Mouse (Mus musculus) heart, embryonic 16.5 days (tissue): ENCODE data around the gene Rcc1. TPM values are rescaled to one million over a fixed set of nuclear protein-coding genes. Genes with fewer than 3 reads are reported as not detected.

Experiments used
- ATAC-seq: fragments of 200-750 bp; cut with Nextera tagmentation; replicated peaks from 2 replicates; pipeline ENCODE4 v1.8.0; 2017; ENCODE audit warnings: moderate number of reproducible peaks; ENCODE audit not compliant: insufficient read depth, low FRiP score; ENCODE audit errors: extremely low read depth
- H3K27ac ChIP-seq: fragments of 300-500 bp; sonication (generic); 2 replicates; pipeline ENCODE4 v1.5.1; 2014; ENCODE audit warnings: mild to moderate bottlenecking, low read length, control low read depth, moderate library complexity
- H3K27me3 ChIP-seq: fragments of 300-500 bp; sonication (generic); 2 replicates; pipeline ENCODE4 v1.6.1; 2014; ENCODE audit warnings: low read length, mixed read lengths; ENCODE audit not compliant: control insufficient read depth, insufficient read depth
- H3K36me3 ChIP-seq: fragments of 300-500 bp; sonication (generic); 2 replicates; pipeline ENCODE4 v1.6.1; 2014; ENCODE audit not compliant: control insufficient read depth, insufficient read depth
- H3K4me1 ChIP-seq: fragments of 300-500 bp; sonication (generic); 2 replicates; pipeline ENCODE4 v1.6.1; 2014; ENCODE audit warnings: low read length, mixed read lengths; ENCODE audit not compliant: control insufficient read depth, insufficient read depth
- H3K4me2 ChIP-seq: fragments of 300-500 bp; sonication (generic); 2 replicates; pipeline ENCODE4 v1.6.1; 2014; ENCODE audit warnings: low read depth, mild to moderate bottlenecking, control low read depth, low read length
- H3K4me3 ChIP-seq: fragments of 300-500 bp; sonication (generic); 2 replicates; pipeline ENCODE4 v1.5.1; 2014; ENCODE audit warnings: mild to moderate bottlenecking, control low read depth, low read length
- H3K9ac ChIP-seq: fragments of 300-500 bp; sonication (generic); 2 replicates; pipeline ENCODE4 v1.6.1; 2014; ENCODE audit warnings: low read length, control low read depth
- H3K9me3 ChIP-seq: fragments of 300-500 bp; sonication (generic); replicated peaks from 2 replicates; pipeline ENCODE4 v1.6.1; 2016; ENCODE audit warnings: low read length; ENCODE audit not compliant: control insufficient read depth
- WGBS: fragments of 180-500 bp; shearing (Covaris S2); extraction: QIAGEN DNeasy Blood & Tissue Kit; methylation state at CpG from one replicate; pipeline ENCODE4 v1.1.7; 2014; 5-methylcytosine and 5-hydroxymethylcytosine counted together
- polyA plus RNA-seq: library from polyadenylated mRNA; unstranded; fragments of >200 nt; fragmentation: Nextera tagmentation; extraction: Ambion mirVana; gene quantifications from 2 replicates; pipeline ENCODE4 v1.2.1, GENCODE M21; 2015

Rcc1 gene
- polyA plus RNA-seq, 1 experiment from 2014 or later: 44.4 TPM

DNA sequence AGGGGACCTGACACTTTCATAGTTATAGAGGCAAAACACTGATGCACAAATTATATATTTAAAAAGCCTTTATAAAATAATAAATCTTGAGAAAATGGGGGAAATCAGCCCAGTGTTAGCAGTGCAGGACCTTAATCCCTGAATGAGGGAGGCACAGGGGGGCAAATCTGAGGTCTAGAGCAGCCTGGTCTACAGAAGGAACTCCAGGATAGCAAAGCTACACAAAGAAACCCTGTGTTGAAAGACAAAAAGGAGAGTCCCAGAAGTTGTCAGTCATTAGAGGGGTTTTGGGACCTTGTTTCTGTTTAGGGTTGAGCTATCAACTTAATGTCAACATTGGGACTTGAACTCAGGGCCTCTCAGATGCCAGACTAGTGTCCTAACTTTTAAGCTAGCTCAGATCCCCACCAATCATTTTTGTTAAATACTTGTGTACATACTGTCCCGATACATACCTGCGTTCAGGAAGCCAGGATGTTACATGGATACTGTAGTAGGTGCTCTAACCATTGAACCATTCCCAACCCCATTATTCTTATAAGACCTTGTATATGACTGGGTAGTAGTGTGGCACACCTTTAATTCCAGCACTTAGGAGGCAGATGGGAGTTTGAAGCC lies 3.2 kb downstream of the Rcc1 start:
- ATAC-seq: no peak

DNA sequence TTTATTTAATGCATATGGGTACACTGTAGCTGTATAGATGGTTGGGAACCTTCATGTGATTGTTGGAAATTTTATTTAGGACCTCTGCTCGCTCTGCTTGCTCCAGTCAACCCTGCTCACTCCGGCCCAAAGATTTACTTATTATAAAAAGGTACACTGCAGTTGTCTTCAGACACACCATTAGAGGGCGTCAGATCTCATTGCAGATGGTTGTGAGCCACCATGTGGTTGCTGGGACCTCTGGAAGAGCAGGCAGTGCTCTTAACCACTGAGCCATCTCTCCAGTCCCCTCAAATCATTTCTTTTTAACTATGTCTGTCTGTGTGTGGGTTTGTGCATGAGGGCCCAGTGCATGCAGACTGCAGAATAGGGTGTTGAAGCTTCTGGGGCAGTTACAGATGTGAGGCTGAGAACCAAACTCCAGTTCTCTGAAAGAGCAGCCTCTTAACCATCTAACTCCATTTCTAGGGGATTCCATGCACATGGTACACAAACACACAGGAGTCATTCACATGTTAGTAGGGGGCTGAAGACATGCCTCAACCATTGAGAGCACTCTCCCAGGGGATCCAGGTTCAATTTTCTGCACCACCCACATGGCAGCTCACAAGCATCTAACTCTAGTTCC lies 3.8 kb downstream of the Rcc1 start:
- H3K9ac ChIP-seq: no peak overlapping the region
- H3K27ac ChIP-seq: no peak overlapping the region
- H3K4me2 ChIP-seq: no peak overlapping the region
- no peaks in the 10 kb centered on the region for H3K27me3 ChIP-seq
- WGBS: 56% methylated on average over 3 of the region's 3 CpGs
- no peaks in the 10 kb centered on the region for H3K9me3 ChIP-seq
- no peak overlapping the region for H3K4me3 ChIP-seq
- H3K4me1 ChIP-seq: peaks cover 22% of the 10 kb centered on the region
- H3K36me3 ChIP-seq: peaks cover 12% of the 10 kb centered on the region
- no peak for ATAC-seq

More for the DNA sequence above, 3.2 kb downstream of the Rcc1 start:
- 62% methylated on average over 2 of the region's 2 CpGs for whole genome bisulfite sequencing
- no peaks in the 10 kb centered on the region for H3K27me3 ChIP-seq
- H3K4me2 ChIP-seq: no peak overlapping the region
- H3K4me1 ChIP-seq: peaks cover 18% of the 10 kb centered on the region
- H3K4me3 ChIP-seq: no peak overlapping the region
- no peaks in the 10 kb centered on the region for H3K9me3 ChIP-seq
- no peak overlapping the region for H3K9ac ChIP-seq
- no peak overlapping the region for H3K27ac ChIP-seq
- peaks cover 12% of the 10 kb centered on the region for H3K36me3 ChIP-seq

DNA sequence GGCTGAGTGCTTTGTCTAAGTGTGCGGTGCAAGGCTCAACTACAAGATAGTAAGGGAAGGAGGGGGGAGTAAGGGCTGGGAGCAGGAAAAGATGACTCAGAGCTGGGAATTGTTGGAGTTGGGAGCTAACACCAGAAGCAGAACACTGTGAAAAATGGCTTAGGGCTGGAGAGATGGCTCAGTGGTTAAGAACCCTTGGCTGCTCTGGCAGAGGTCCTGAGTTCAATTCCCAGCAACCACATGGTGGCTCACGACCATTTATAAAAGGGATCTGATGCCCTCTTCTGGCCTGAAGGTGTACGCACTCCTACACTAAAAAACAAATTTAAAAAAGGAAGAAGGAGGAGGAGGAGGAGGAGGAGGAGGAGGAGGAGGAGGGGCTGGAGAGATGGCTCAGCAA lies 6.7 kb downstream of the Rcc1 start:
- no peak overlapping the region; the same call in 1 of the 2 replicates for H3K27ac ChIP-seq
- peaks cover 12% of the 10 kb centered on the region for H3K36me3 ChIP-seq
- H3K4me1 ChIP-seq: peaks cover 23% of the 10 kb centered on the region
- no peak overlapping the region for H3K9ac ChIP-seq
- no peak overlapping the region for H3K4me3 ChIP-seq
- H3K9me3 ChIP-seq: no peaks in the 10 kb centered on the region
- ATAC-seq: no peak
- H3K4me2 ChIP-seq: no peak overlapping the region
- no peaks in the 10 kb centered on the region for H3K27me3 ChIP-seq
- 42% methylated on average over 3 of the region's 3 CpGs for WGBS

DNA sequence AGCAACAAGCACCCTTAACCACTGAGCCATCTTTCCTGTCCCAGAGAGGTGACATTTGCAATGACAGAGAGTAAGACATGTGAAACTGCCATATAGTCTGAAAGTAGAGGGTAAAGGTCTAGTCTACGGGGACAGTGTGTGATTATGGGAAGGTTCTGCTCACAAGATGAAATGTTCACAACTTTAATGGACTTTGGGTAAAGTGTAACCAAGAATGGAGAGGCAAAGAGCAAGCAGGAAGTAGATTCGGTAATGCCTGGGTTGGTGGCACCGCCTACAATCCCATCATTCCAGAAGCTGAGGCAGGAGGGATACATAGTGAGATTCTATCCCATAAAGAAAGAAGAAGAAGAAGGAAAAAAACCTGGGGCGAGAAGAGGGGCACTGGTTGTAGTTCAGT lies 7.1 kb downstream of the Rcc1 start:
- Histone ChIP-seq H3K4me3 (no peak overlapping the region), H3K4me2 (no peak overlapping the region), H3K4me1 (peaks cover 19% of the 10 kb centered on the region), H3K9me3 (no peaks in the 10 kb centered on the region), H3K27ac (no peak overlapping the region; the same call in 1 of the 2 replicates), H3K9ac (no peak overlapping the region), H3K27me3 (no peaks in the 10 kb centered on the region), H3K36me3 (peaks cover 8% of the 10 kb centered on the region)
- ATAC-seq: no peak
- 75% methylated on average over 4 of the region's 4 CpGs for WGBS

DNA sequence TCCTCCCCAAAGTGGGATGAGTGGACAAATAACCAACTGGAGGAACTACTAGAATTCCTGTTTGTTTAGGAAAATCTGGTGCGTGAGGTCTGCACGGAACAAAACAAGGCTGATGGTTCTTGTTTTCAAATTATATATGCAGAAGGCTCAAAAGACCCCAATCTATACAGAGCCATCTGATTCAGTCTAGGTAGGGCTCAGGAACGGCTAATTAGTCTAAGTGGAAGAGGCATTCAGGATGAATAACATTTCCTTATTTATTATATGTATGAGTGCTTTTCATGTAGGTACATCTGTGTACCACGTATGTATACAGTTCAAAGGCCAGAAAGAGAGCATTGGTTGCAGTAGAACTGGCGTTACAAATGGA lies 7.6 kb downstream of the Rcc1 start:
- H3K4me2 ChIP-seq: no peak overlapping the region
- no peak overlapping the region for H3K27ac ChIP-seq
- 45% methylated on average over 5 of the region's 5 CpGs for WGBS
- H3K9me3 ChIP-seq: no peaks in the 10 kb centered on the region
- no peak overlapping the region for H3K9ac ChIP-seq
- H3K36me3 ChIP-seq: peaks cover 7% of the 10 kb centered on the region; the same call in 1 of the 2 replicates
- no peaks in the 10 kb centered on the region for H3K27me3 ChIP-seq
- peaks cover 14% of the 10 kb centered on the region for H3K4me1 ChIP-seq
- H3K4me3 ChIP-seq: peak overlapping the region; percentile 75
- no peak for ATAC-seq

DNA sequence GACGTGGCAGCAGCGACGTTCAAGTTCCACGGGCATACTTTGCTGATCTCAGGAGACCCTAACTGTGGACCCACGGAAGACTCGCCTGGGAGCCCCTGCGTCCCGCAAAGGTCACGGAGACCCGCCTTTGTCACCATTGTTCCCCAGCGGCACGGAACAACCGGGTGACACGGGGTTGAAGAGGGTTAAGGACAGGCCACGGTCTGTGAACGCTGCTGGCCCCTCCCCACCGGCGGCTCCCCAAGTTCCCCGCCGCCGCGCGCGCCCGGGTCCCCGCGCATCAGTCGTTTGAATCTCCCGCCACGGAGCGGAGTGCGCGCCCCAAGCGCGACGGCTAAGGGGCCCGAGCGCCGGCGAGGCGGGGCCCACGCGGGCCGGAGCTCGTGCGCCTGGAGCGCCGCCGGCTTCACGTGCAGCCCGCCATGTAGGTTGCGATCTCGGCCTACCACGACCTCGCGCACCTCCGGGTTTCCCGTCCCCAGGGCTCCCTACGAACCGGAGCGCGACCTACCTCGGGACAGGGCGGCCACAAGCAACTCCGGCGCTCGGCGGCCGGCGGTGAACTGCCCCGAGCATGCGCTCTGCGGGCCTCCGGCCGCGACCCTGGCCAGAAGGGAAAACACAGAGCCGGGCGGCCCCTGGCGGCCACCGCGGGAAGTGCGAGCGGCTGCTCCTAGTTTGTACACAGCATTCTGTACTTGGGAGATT lies 8.1 kb downstream of the Rcc1 start:
- no peaks in the 10 kb centered on the region for H3K9me3 ChIP-seq
- H3K4me3 ChIP-seq: peak overlapping the region; percentile 75
- no peaks in the 10 kb centered on the region for H3K27me3 ChIP-seq
- H3K36me3 ChIP-seq: peaks cover 2% of the 10 kb centered on the region; the same call in 1 of the 2 replicates
- H3K4me2 ChIP-seq: peak overlapping the region; percentile 84
- peak; percentile 89 for ATAC-seq
- peak overlapping the region; percentile 85 for H3K9ac ChIP-seq
- H3K4me1 ChIP-seq: peaks cover 14% of the 10 kb centered on the region
- WGBS: under 1% methylated on average over 81 of the region's 83 CpGs
- H3K27ac ChIP-seq: peak overlapping the region; percentile 69

DNA sequence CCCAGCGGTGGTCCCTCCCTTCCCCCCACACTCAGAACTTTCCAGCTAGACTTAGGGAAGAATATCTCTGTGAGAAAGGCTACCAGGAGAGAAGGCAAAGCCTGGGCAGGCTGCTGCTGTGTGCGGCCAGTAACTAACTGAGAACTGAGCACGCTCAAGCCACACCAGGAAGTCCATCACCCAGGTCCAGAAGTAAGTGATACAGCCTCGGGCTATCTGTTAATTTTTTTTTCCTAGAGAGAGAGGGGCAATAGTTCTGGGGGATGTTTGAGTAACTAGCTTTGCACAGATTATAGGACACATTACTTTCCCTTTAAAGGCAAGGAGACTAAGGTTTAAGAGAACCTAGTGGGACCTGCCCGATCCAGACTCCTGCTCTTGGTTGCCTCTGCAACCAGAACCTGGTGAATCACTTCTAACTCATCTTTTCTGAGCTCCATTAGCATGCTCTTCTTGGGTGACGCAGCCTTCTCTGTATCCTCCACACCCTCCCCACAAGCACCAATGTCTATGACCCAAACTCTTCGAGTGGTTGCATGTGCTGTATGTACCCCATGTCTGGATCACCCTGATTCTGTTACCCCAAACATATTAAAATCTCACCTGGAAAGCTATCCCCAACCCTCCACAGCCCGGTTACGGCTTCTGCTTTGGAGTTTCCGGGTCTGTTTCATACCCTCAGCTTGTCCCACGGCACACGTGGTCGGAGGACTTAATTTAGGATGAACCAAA lies 8.8 kb downstream of the Rcc1 start:
- ATAC-seq: no peak
- peak overlapping the region; percentile 84 for H3K4me2 ChIP-seq
- peak overlapping the region; percentile 75 for H3K4me3 ChIP-seq
- H3K27me3 ChIP-seq: no peaks in the 10 kb centered on the region
- WGBS: 6% methylated on average over 13 of the region's 13 CpGs
- H3K4me1 ChIP-seq: peaks cover 14% of the 10 kb centered on the region
- no peak overlapping the region; the same call in 1 of the 2 replicates for H3K27ac ChIP-seq
- peak overlapping the region; percentile 85 for H3K9ac ChIP-seq
- no peaks in the 10 kb centered on the region for H3K9me3 ChIP-seq
- peaks cover 2% of the 10 kb centered on the region; the same call in 1 of the 2 replicates for H3K36me3 ChIP-seq

DNA sequence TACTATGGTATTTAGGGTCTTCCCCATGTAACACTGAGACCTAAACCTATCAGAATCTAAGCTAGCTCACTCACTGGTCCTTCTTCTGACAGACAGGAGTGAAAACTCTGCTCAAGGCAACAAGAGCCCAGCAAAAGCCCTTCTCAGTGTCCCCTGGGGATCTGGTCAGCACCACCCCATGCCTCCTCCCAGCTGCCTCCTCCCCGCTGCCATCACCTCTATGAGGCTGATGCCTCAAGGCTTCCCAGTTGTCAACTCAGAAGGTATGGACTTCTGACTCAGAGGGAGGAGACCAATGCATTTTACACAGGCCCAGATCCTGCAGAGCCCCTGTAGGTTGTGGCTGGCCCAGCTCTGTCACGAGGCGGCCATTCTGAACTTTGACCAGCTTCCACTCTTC lies 12.0 kb downstream of the Rcc1 start:
- Histone ChIP-seq H3K4me1 (peaks cover 14% of the 10 kb centered on the region), H3K4me3 (no peak overlapping the region), H3K27ac (no peak overlapping the region), H3K9ac (no peak overlapping the region), H3K27me3 (no peaks in the 10 kb centered on the region), H3K9me3 (no peaks in the 10 kb centered on the region), H3K4me2 (no peak overlapping the region), H3K36me3 (peaks cover 29% of the 10 kb centered on the region)
- ATAC-seq: no peak
- 81% methylated on average over 3 of the region's 3 CpGs for WGBS
